In genomic region chr16:78327562-78327961, GRCm38 (mm10) we compare ENCODE assay signal across 16 mouse cellular contexts.
"Had no signal": no experiment of that assay in that cellular context is flagged by ENCODE, and none has a peak within 500 bp of the region (broad histone marks: within the 10 kb centered on the region; RNA-seq: fewer than 3 reads in every experiment).

No protein-coding gene starts in this region.

- DNase-seq: lung, adult 18-20 months; lung, embryonic 14.5 days; lung, postnatal 10 days; lung, postnatal 4 days; midbrain, embryonic 14.5 days; right cerebral cortex, postnatal 14 days; thymus, adult 2 months; thymus, postnatal 25 days; thymus, postnatal 4 days had no signal

- ATAC-seq: midbrain, embryonic 16.5 days had no signal

- H3K4me3 ChIP-seq: midbrain, embryonic 10.5 days; midbrain, embryonic 12.5 days; myocyte; neural tube, embryonic 12.5 days; stomach, embryonic 15.5 days had no signal

- H3K27ac ChIP-seq: liver, embryonic 14.5 days; midbrain, embryonic 10.5 days; midbrain, embryonic 12.5 days; neural tube, embryonic 12.5 days; stomach, embryonic 15.5 days had no signal

- H3K9ac ChIP-seq: liver, embryonic 14.5 days; lung, embryonic 14.5 days; midbrain, embryonic 12.5 days; neural tube, embryonic 12.5 days; stomach, embryonic 15.5 days had no signal

- H3K9me3 ChIP-seq: midbrain, embryonic 10.5 days; midbrain, embryonic 12.5 days; neural tube, embryonic 12.5 days; stomach, embryonic 15.5 days had no signal

- H3K4me2 ChIP-seq: lung, embryonic 14.5 days; midbrain, embryonic 12.5 days; neural tube, embryonic 12.5 days; stomach, embryonic 15.5 days had no signal

- H3K4me1 ChIP-seq: neural tube, embryonic 12.5 days had no signal

- H3K27me3 ChIP-seq: midbrain, embryonic 12.5 days; neural tube, embryonic 12.5 days; stomach, embryonic 15.5 days had no signal
